In the genomic region with DNA sequence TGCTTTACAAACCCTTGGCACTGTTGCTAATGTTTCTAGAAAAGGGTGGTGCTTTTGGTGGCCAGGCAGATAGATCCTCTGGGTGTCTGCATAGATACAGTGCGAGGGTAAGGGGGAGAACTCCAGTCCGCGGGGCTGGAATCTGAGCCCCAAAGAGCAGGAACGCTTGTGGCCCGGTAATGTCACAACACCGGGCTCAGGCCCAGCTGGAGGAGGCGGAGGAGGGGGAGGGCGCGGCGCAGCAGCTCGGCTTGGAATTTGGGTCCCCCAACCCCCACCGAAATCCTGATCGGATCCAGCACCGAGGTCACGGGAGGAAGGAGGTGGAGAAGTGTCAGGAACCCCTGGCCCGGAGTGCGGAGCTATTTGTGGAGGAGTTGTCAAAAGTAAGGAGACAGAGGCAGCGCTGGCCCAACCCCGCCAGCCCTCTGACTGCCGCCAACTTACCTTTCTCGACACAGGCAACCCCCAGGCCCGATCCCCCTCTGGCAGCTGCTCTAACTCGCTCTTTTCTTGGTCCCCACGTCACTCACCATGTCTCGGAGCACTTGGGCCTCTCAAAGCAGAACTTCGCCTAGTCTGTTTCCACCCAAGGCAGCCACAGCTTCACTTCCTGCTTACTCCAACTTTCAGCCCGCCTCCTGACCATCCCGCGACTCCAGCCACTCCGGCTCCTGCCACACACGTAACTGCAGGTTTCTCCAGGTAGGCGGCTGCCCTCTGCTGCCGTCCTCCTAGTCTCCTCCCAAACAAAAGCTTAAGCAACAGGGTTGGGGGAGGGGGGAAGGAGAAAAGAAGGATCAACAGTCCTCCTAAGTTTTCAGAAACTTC, we compare ENCODE assay signal across 8 mouse cellular contexts. TPM values are rescaled to one million over a fixed set of nuclear protein-coding genes. Genes with fewer than 3 reads are reported as not detected.
DNase-seq lines count a peak whose midpoint lies in the region; ATAC-seq and TF ChIP-seq lines count a peak whose summit lies in the region.

Gene Vamp8 (minus strand): TSS at position 763 of the 831 bp plus-strand sequence.

- H3K4me3 ChIP-seq in gastrocnemius, adult 2 months: peak within 1 kb of the TSS; percentile 70
- H3K4me3 ChIP-seq in hindbrain, embryonic 15.5 days: peak within 1 kb of the TSS; percentile 34

- no peaks in the 10 kb centered on the region for H3K27me3 ChIP-seq in Patski
- peaks cover 18% of the 10 kb centered on the region for H3K27me3 ChIP-seq in hindbrain, embryonic 15.5 days

- H3K4me2 ChIP-seq in hindbrain, embryonic 15.5 days: peak within 1 kb of the TSS; percentile 56

- no peaks in the 10 kb centered on the region for H3K9me3 ChIP-seq in hindbrain, embryonic 15.5 days

- H3K4me1 ChIP-seq in hindbrain, embryonic 15.5 days (replicated peaks): peaks cover 10% of the 10 kb centered on the region; the same call in 1 of the 2 replicates

- peak; percentile 68 for ATAC-seq in Patski
- peak; percentile 66; the same call in 1 of the 2 replicates for ATAC-seq in hindbrain, embryonic 15.5 days (ENCODE audit: low FRiP score, low read depth)
- ATAC-seq in megakaryocyte, adult 5-6 weeks (ENCODE audit: poor library complexity, severe bottlenecking): peak; percentile 86

- no peaks in the 10 kb centered on the region for H3K36me3 ChIP-seq in hindbrain, embryonic 15.5 days

- H3K27ac ChIP-seq in gastrocnemius, adult 2 months: peak within 1 kb of the TSS; percentile 98
- H3K27ac ChIP-seq in hindbrain, embryonic 15.5 days (replicated peaks): peak within 1 kb of the TSS; percentile 58

- no peak for TF ChIP-seq CTCF in Patski (IDR thresholded peaks at IDR 0.05)
- TF ChIP-seq CTCF in gastrocnemius, adult 2 months (IDR thresholded peaks at IDR 0.05): peak; percentile 12; the same call in 1 of the 2 replicates

- CTCF ChIA-PET in Patski (lab: Charles Lee): interaction anchor here (0.9 to 3.2 kb wide), 14 partner anchors 8 to 65 kb away, joined by 3 to 11 read pairs (median 4); partner anchors contain the start of genes Tmem150a and Vamp5

- in situ Hi-C loops in Patski (cut with MboI; ENCODE audit: low pct_unique_long_range_greater_than_20kb): no loop called here

- intact Hi-C loops in gastrocnemius, adult 2 months (cut with DNase I): loop anchor here (5.0 kb wide), 1 partner anchor 108 kb away; no protein-coding TSS in a partner anchor

- POLR2A ChIA-PET in Patski (lab: Charles Lee): interaction anchor here (0.5 to 1.7 kb wide), 5 partner anchors 11 to 64 kb away, joined by 3 to 7 read pairs (median 3); partner anchors contain the start of genes Rnf181 and Vamp5

- no peak for DNase-seq in Patski (ENCODE audit: low read depth, low spot score)
- DNase-seq in cerebellum, postnatal 10 days: peak; percentile 61 to 66
- peak; percentile 96 for DNase-seq in gastrocnemius, adult 2 months
- DNase-seq in left cerebral cortex, adult 8-10 months (ENCODE audit: low spot score in 2 of 2): peak; percentile 20 to 23
- peak; percentile 33 to 40 for DNase-seq in right cerebral cortex, adult 2 months (ENCODE audit: low spot score in 2 of 2)
- DNase-seq in urinary bladder, postnatal 14 days (ENCODE audit: low spot score): peak; percentile 87

- peak within 1 kb of the TSS; percentile 14; the same call in 1 of the 2 replicates for H3K9ac ChIP-seq in hindbrain, embryonic 15.5 days

- WGBS in hindbrain, embryonic 15.5 days: 2% methylated on average over 33 of the region's 33 CpGs

RNA-seq across cellular contexts. Expression of gene Vamp8, which starts in this region (rescaled TPM):
- polyA plus RNA-seq in Patski (2021): 189 TPM
- 10 to 100 TPM; 50.4 to 58.0 TPM for total RNA-seq in gastrocnemius, adult 2 months (2021)
- polyA plus RNA-seq in hindbrain, embryonic 15.5 days (2015; fragmentation: Nextera tagmentation; extraction: Ambion mirVana): 24.4 and 29.4 TPM in 2 replicates
- total RNA-seq in left cerebral cortex, adult 8-10 months (2022): 10 to 100 TPM; 16.5 to 23.2 (median 18.5) TPM
- total RNA-seq in megakaryocyte, adult 5-6 weeks (2015): 219 and 236 TPM in 2 replicates
- 199 and 241 TPM in 2 replicates for total RNA-seq in megakaryocyte, adult 5-6 weeks (2017)
